Mouse (Mus musculus) liver, embryonic 16.5 days (tissue): Measurements from ENCODE around the gene Dll4. TPM values are rescaled to one million over a fixed set of nuclear protein-coding genes. Genes with fewer than 3 reads are reported as not detected.
A peak's percentile ranks its signal among the peaks of the same experiment; 100 is the strongest.

Experiments used
- ATAC-seq: fragments of 200-750 bp; cut with Nextera tagmentation; 2 replicates; pipeline ENCODE4 v1.8.0; 2017; ENCODE audit warnings: low read depth, mild to moderate bottlenecking, moderate number of reproducible peaks, moderate library complexity
- H3K27ac ChIP-seq: fragments of 300-500 bp; sonication (generic); 2 replicates; pipeline ENCODE4 v1.5.1; 2014; ENCODE audit warnings: mild to moderate bottlenecking, low read length
- H3K27me3 ChIP-seq: fragments of 300-500 bp; sonication (generic); 2 replicates; pipeline ENCODE4 v1.6.1; 2014; ENCODE audit warnings: low read depth, low read length, mixed read lengths; ENCODE audit not compliant: control insufficient read depth, insufficient read depth
- H3K36me3 ChIP-seq: fragments of 300-500 bp; sonication (generic); 2 replicates; pipeline ENCODE4 v1.6.1; 2014; ENCODE audit warnings: mild to moderate bottlenecking; ENCODE audit not compliant: control insufficient read depth, insufficient read depth
- H3K4me1 ChIP-seq: fragments of 300-500 bp; sonication (generic); 2 replicates; pipeline ENCODE4 v1.6.1; 2014; ENCODE audit warnings: low read depth, low read length, mixed read lengths; ENCODE audit not compliant: control insufficient read depth
- H3K4me2 ChIP-seq: fragments of 300-500 bp; sonication (generic); 2 replicates; pipeline ENCODE4 v1.6.1; 2014; ENCODE audit warnings: low read depth, low read length, mixed read lengths
- H3K4me3 ChIP-seq: fragments of 300-500 bp; sonication (generic); 2 replicates; pipeline ENCODE4 v1.5.1; 2014; ENCODE audit warnings: low read depth, mild to moderate bottlenecking, low read length
- H3K9ac ChIP-seq: fragments of 300-500 bp; sonication (generic); 2 replicates; pipeline ENCODE4 v1.6.1; 2014; ENCODE audit warnings: low read depth, low read length
- H3K9me3 ChIP-seq: fragments of 300-500 bp; sonication (generic); replicated peaks from 2 replicates; pipeline ENCODE4 v1.6.1; 2016; ENCODE audit warnings: low read length; ENCODE audit not compliant: control insufficient read depth
- WGBS: fragments of 180-500 bp; shearing (Covaris S2); extraction: QIAGEN DNeasy Blood & Tissue Kit; methylation state at CpG from one replicate; pipeline ENCODE4 v1.1.7; 2014; ENCODE audit not compliant: insufficient replicate concordance; 5-methylcytosine and 5-hydroxymethylcytosine counted together
- polyA plus RNA-seq: library from polyadenylated mRNA; unstranded; fragments of >200 nt; fragmentation: Nextera tagmentation; extraction: Ambion mirVana; gene quantifications from 2 replicates; pipeline ENCODE4 v1.2.1, GENCODE M21; 2015

The Dll4 gene
- 2.0 and 2.1 TPM in 2 replicates for polyA plus RNA-seq

DNA sequence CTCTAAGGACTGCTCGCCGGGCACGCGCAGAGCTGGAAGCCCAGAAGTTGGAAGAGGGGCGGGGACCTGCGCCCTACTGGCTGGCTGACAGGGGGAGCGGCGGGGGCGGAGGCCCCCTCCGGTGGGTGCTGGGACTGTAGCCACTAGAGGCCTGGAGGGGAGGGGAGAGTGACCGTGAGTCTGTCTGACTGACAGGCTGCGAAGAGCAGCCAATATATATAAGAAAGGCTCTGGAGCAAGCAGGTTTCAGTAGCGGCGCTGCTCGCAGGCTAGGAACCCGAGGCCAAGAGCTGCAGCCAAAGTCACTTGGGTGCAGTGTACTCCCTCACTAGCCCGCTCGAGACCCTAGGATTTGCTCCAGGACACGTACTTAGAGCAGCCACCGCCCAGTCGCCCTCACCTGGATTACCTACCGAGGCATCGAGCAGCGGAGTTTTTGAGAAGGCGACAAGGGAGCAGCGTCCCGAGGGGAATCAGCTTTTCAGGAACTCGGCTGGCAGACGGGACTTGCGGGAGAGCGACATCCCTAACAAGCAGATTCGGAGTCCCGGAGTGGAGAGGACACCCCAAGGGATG is at the start of gene Dll4:
Dll4 (plus strand) TSS at position 217 of the 576 bp plus-strand sequence.
- peaks cover 87% of the 10 kb centered on the region for H3K27me3 ChIP-seq
- H3K9me3 ChIP-seq: no peaks in the 10 kb centered on the region
- peak within 1 kb of the TSS; percentile 56 for H3K4me2 ChIP-seq
- peak within 1 kb of the TSS; percentile 50 for H3K4me3 ChIP-seq
- H3K4me1 ChIP-seq: peaks cover 54% of the 10 kb centered on the region
- WGBS: 1% methylated on average over 33 of the region's 33 CpGs
- H3K36me3 ChIP-seq: no peaks in the 10 kb centered on the region
- peak; percentile 38 for ATAC-seq
- H3K9ac ChIP-seq: no peak within 1 kb of the TSS; the same call in 1 of the 2 replicates
- H3K27ac ChIP-seq: no peak within 1 kb of the TSS

GRCm38 (mm10) chr2:119276926-119277325 is 48.7 kb upstream of the Dll4 start:
- Histone ChIP-seq H3K4me1 (no peaks in the 10 kb centered on the region), H3K9ac (no peak overlapping the region), H3K4me2 (no peak overlapping the region), H3K27me3 (no peaks in the 10 kb centered on the region), H3K9me3 (no peaks in the 10 kb centered on the region), H3K4me3 (no peak overlapping the region), H3K27ac (no peak overlapping the region), H3K36me3 (no peaks in the 10 kb centered on the region)
- WGBS: 60% methylated on average over 7 of the region's 7 CpGs
- no peak for ATAC-seq

DNA sequence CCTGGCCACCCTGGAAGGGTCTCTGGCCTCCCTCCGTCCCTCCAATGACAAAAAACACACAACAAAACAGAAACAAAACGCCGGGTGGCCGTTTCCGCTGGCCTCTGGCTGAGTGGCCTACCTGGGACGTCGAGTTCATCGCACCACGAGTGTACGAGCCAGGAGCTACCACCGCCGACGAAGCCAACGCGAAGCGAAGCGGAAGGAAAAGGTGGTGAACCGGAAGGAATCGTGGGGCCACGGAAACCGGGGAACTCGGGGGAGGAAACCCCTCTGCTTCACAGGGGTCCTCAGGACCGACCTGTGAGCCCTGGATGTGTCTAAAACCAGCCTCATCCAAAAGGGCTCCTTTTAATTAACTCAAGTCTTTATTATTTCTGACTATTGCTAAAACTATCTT is 47.8 kb upstream of the Dll4 start:
- Histone ChIP-seq H3K9me3 (no peaks in the 10 kb centered on the region), H3K9ac (no peak overlapping the region), H3K27ac (no peak overlapping the region), H3K4me2 (no peak overlapping the region), H3K4me3 (no peak overlapping the region), H3K27me3 (no peaks in the 10 kb centered on the region), H3K4me1 (no peaks in the 10 kb centered on the region), H3K36me3 (no peaks in the 10 kb centered on the region)
- ATAC-seq: no peak
- 80% methylated on average over 23 of the region's 23 CpGs for WGBS

DNA sequence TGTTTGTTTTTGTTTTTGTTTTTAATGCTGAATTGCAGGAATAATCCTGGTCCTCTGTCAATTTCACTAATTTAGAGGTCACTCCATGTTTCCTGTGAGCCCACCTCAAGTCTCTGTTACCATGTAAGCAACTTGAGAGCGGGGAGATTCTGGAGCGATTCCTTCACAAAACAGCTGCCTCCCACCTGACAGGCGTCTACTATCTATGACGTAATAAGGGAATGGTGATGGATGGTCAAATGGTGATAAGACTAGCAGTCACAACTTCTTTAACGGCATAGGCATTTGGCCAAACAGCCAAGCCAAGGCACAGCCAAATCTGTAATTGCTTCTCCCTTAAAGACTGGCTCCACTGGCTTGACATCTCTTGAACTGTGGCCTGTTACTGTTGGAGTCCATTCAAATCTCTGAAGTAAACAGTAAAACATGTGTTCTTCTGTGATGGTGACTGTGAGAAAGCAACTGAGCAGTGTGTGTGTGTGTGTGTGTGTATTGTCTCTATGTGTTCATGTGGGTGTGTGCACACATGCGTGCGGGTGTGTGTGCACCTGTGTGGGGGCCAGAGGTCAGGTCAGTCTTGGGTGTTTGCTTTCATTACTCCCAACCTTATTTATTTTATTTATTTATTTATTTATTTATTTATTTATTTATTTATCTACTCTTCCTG is 43.6 kb upstream of the Dll4 start:
- H3K27me3 ChIP-seq: no peaks in the 10 kb centered on the region
- no peak for ATAC-seq
- H3K4me2 ChIP-seq: no peak overlapping the region
- H3K9ac ChIP-seq: no peak overlapping the region
- no peaks in the 10 kb centered on the region for H3K9me3 ChIP-seq
- H3K4me3 ChIP-seq: no peak overlapping the region
- 54% methylated on average over 7 of the region's 7 CpGs for WGBS
- H3K4me1 ChIP-seq: no peaks in the 10 kb centered on the region
- H3K36me3 ChIP-seq: no peaks in the 10 kb centered on the region
- H3K27ac ChIP-seq: no peak overlapping the region

GRCm38 (mm10) chr2:119287372-119287771 is 38.2 kb upstream of the Dll4 start:
- Histone ChIP-seq H3K4me1 (peaks cover 15% of the 10 kb centered on the region), H3K9ac (no peak overlapping the region), H3K4me3 (no peak overlapping the region), H3K27ac (no peak overlapping the region), H3K27me3 (no peaks in the 10 kb centered on the region), H3K9me3 (no peaks in the 10 kb centered on the region), H3K4me2 (no peak overlapping the region), H3K36me3 (peaks cover 6% of the 10 kb centered on the region)
- no peak for ATAC-seq
- 84% methylated on average over 5 of the region's 5 CpGs for WGBS

GRCm38 (mm10) chr2:119288270-119288882 is 37.2 kb upstream of the Dll4 start, which contains the start of gene Vps18:
TSS of gene Vps18 (plus strand) at chr2:119288740.
- Histone ChIP-seq H3K27ac (peak within 1 kb of the TSS; percentile 68), H3K4me3 (peak within 1 kb of the TSS; percentile 72), H3K9ac (peak within 1 kb of the TSS; percentile 71), H3K9me3 (no peaks in the 10 kb centered on the region), H3K4me1 (peaks cover 15% of the 10 kb centered on the region), H3K4me2 (peak within 1 kb of the TSS; percentile 95), H3K36me3 (peaks cover 16% of the 10 kb centered on the region), H3K27me3 (no peaks in the 10 kb centered on the region)
- WGBS: under 1% methylated on average over 31 of the region's 31 CpGs
- peak; percentile 93 for ATAC-seq

DNA sequence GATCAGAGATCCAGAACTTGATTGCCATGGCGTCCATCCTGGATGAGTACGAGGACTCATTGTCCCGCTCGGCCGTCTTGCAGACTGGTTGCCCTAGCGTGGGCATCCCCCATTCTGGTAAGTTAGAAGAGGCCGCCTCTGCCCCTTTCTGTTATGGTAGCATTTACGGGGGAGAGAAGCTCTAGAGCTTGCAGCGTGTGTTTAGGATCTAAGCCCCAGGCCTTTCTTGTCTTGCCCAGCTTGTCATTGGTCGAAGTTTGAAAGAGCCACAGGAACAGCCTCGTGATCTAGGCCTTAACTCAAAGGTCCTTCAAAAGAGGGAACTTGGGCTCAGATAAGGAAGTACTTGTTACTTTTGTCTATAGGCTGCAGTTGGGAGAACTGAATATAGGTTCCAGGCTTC is 36.6 kb upstream of the Dll4 start:
- under 1% methylated on average over 11 of the region's 11 CpGs for WGBS
- 0 out of 2 replicates have a peak, but pooled peaks have one; percentile 7 for ATAC-seq
- no peaks in the 10 kb centered on the region for H3K27me3 ChIP-seq
- H3K27ac ChIP-seq: peak overlapping the region; percentile 68
- no peaks in the 10 kb centered on the region for H3K9me3 ChIP-seq
- peaks cover 21% of the 10 kb centered on the region for H3K36me3 ChIP-seq
- H3K4me3 ChIP-seq: peak overlapping the region; percentile 72
- peak overlapping the region; percentile 95 for H3K4me2 ChIP-seq
- H3K9ac ChIP-seq: peak overlapping the region; percentile 71
- peaks cover 15% of the 10 kb centered on the region for H3K4me1 ChIP-seq

GRCm38 (mm10) chr2:119292281-119292680 is 33.3 kb upstream of the Dll4 start:
- ATAC-seq: no peak
- Histone ChIP-seq H3K4me2 (no peak overlapping the region), H3K4me3 (no peak overlapping the region), H3K27me3 (no peaks in the 10 kb centered on the region), H3K4me1 (peaks cover 15% of the 10 kb centered on the region), H3K9me3 (no peaks in the 10 kb centered on the region), H3K36me3 (peaks cover 26% of the 10 kb centered on the region), H3K27ac (no peak overlapping the region), H3K9ac (no peak overlapping the region)
- WGBS: 78% methylated on average over 5 of the region's 5 CpGs

GRCm38 (mm10) chr2:119292852-119293251 is 32.7 kb upstream of the Dll4 start:
- Histone ChIP-seq H3K9me3 (no peaks in the 10 kb centered on the region), H3K27me3 (no peaks in the 10 kb centered on the region), H3K4me1 (peaks cover 15% of the 10 kb centered on the region), H3K36me3 (peaks cover 32% of the 10 kb centered on the region), H3K4me2 (no peak overlapping the region), H3K27ac (no peak overlapping the region), H3K9ac (no peak overlapping the region), H3K4me3 (no peak overlapping the region)
- ATAC-seq: no peak
- WGBS: 83% methylated on average over 17 of the region's 17 CpGs
